Mouse (Mus musculus) adrenal gland, adult (tissue): ENCODE measurements around the gene Lrrn2.
A peak's percentile ranks its signal among the peaks of the same experiment; 100 is the strongest.

Experiments
- DNase-seq, 2 experiments: peaks; one replicate each; pipeline ENCODE4 v3.0.0; 2022 to 2023; ENCODE audit warnings: low spot score in 1 of 2; ENCODE audit not compliant: inconsistent age in 2 of 2

Lrrn2 gene

GRCm38 (mm10) chr1:132881836-132882235 is 1.8 kb downstream of the Lrrn2 start:
- no peak for DNase-seq

GRCm38 (mm10) chr1:132885701-132886100 is 5.6 kb downstream of the Lrrn2 start:
- DNase-seq: peak in 1 of 2 experiments; percentile 78

- DNase-seq: no peak
These were observed 6.6 kb downstream of the Lrrn2 start for GRCm38 (mm10) chr1:132886626-132887025.

GRCm38 (mm10) chr1:132888811-132889210 is 8.7 kb downstream of the Lrrn2 start:
- DNase-seq: peak in 1 of 2 experiments; percentile 57

GRCm38 (mm10) chr1:132890161-132890794 is 10.2 kb downstream of the Lrrn2 start:
- DNase-seq: peak in 1 of 2 experiments; percentile 31

GRCm38 (mm10) chr1:132892065-132892464 is 12.0 kb downstream of the Lrrn2 start:
- no peak for DNase-seq

- no peak for DNase-seq
These were observed 13.4 kb downstream of the Lrrn2 start for GRCm38 (mm10) chr1:132893311-132894077.

- DNase-seq: no peak
These were observed 19.0 kb downstream of the Lrrn2 start for GRCm38 (mm10) chr1:132899029-132899428.

- DNase-seq: no peak
These were observed 19.6 kb downstream of the Lrrn2 start for GRCm38 (mm10) chr1:132899626-132900025.

GRCm38 (mm10) chr1:132900945-132901344 is 20.9 kb downstream of the Lrrn2 start:
- no peak for DNase-seq

GRCm38 (mm10) chr1:132903519-132903918 is 23.4 kb downstream of the Lrrn2 start:
- no peak for DNase-seq

GRCm38 (mm10) chr1:132909090-132909489 is 29.0 kb downstream of the Lrrn2 start:
- no peak for DNase-seq

GRCm38 (mm10) chr1:132909951-132910350 is 29.9 kb downstream of the Lrrn2 start:
- DNase-seq: no peak

- no peak for DNase-seq
These were observed 30.5 kb downstream of the Lrrn2 start for GRCm38 (mm10) chr1:132910414-132911041.

- DNase-seq: no peak
These were observed 35.9 kb downstream of the Lrrn2 start for GRCm38 (mm10) chr1:132915849-132916493.

- no peak for DNase-seq
These were observed 37.5 kb downstream of the Lrrn2 start for GRCm38 (mm10) chr1:132917554-132917953.

GRCm38 (mm10) chr1:132918117-132918680 is 38.1 kb downstream of the Lrrn2 start:
- DNase-seq: no peak

GRCm38 (mm10) chr1:132919258-132919657 is 39.2 kb downstream of the Lrrn2 start:
- DNase-seq: no peak

- DNase-seq: peak in 1 of 2 experiments; percentile 28
These were observed 41.0 kb downstream of the Lrrn2 start for GRCm38 (mm10) chr1:132921071-132921470.

- no peak for DNase-seq
These were observed 42.2 kb downstream of the Lrrn2 start for GRCm38 (mm10) chr1:132922257-132922656.

- no peak for DNase-seq
These were observed 45.2 kb downstream of the Lrrn2 start for GRCm38 (mm10) chr1:132925270-132925669.
